Mouse (Mus musculus) liver, postnatal 0 days (tissue): Measurements from ENCODE around the gene Gpnmb. TPM values are rescaled to one million over a fixed set of nuclear protein-coding genes. Genes with fewer than 3 reads are reported as not detected.

Experiments
- ATAC-seq: fragments of 200-750 bp; cut with Nextera tagmentation; 2 replicates; pipeline ENCODE4 v1.8.0; 2017; ENCODE audit warnings: mild to moderate bottlenecking, moderate library complexity
- DNase-seq: peaks from one replicate; pipeline ENCODE4 v3.0.0-alpha.2; 2016
- H3K27ac ChIP-seq: fragments of 300-500 bp; sonication (generic); 2 replicates; pipeline ENCODE4 v1.5.1; 2014; ENCODE audit warnings: antibody characterized with exemption, moderate library complexity, mild to moderate bottlenecking, low read depth
- H3K27me3 ChIP-seq: fragments of 300-500 bp; sonication (generic); 2 replicates; pipeline ENCODE4 v1.6.1; 2014; ENCODE audit warnings: low read length, control low read depth, mixed read lengths; ENCODE audit not compliant: insufficient read depth
- H3K36me3 ChIP-seq: fragments of 300-500 bp; sonication (generic); replicated peaks from 2 replicates; pipeline ENCODE4 v1.6.1; 2014; ENCODE audit warnings: mild to moderate bottlenecking, control low read depth, low read length, moderate library complexity, mixed read lengths; ENCODE audit not compliant: insufficient read depth
- H3K4me1 ChIP-seq: fragments of 300-500 bp; sonication (generic); 2 replicates; pipeline ENCODE4 v1.6.1; 2014; ENCODE audit warnings: antibody characterized with exemption, mild to moderate bottlenecking, control low read depth; ENCODE audit not compliant: insufficient read depth
- H3K4me2 ChIP-seq: fragments of 300-500 bp; sonication (generic); 2 replicates; pipeline ENCODE4 v1.6.1; 2014; ENCODE audit warnings: low read depth, mild to moderate bottlenecking, low read length, moderate library complexity, mixed read lengths
- H3K4me3 ChIP-seq: fragments of 300-500 bp; sonication (generic); 2 replicates; pipeline ENCODE4 v1.5.1; 2014; ENCODE audit warnings: low read depth, low read length
- H3K9ac ChIP-seq: fragments of 300-500 bp; sonication (generic); replicated peaks from 2 replicates; pipeline ENCODE4 v1.6.1; 2014; ENCODE audit warnings: mild to moderate bottlenecking, moderate library complexity
- H3K9me3 ChIP-seq: fragments of 300-500 bp; sonication (generic); 2 replicates; pipeline ENCODE4 v1.6.1; 2016; ENCODE audit warnings: mild to moderate bottlenecking, control low read depth, low read length, mixed read lengths
- CTCF ChIP-seq: sonication (generic); IDR thresholded peaks from 2 replicates; pipeline ENCODE4 v1.5.1; 2016; ENCODE audit warnings: antibody characterized with exemption, low read depth
- EP300 ChIP-seq: IDR thresholded peaks from 2 replicates; pipeline ENCODE4 v1.6.1; 2016; ENCODE audit warnings: antibody characterized with exemption, low read depth, mild to moderate bottlenecking
- WGBS: fragments of 180-500 bp; shearing (Covaris S2); extraction: QIAGEN DNeasy Blood & Tissue Kit; methylation state at CpG from one replicate; pipeline ENCODE4 v1.1.7; 2014; ENCODE audit not compliant: insufficient replicate concordance; 5-methylcytosine and 5-hydroxymethylcytosine counted together
- polyA plus RNA-seq: library from polyadenylated mRNA; unstranded; fragments of >200 nt; fragmentation: Nextera tagmentation; extraction: Ambion mirVana; gene quantifications from 2 replicates; pipeline ENCODE4 v1.2.1, GENCODE M21; 2015

Gpnmb gene
- polyA plus RNA-seq, 1 experiment from 2014 or later, result 0.53 TPM

DNA sequence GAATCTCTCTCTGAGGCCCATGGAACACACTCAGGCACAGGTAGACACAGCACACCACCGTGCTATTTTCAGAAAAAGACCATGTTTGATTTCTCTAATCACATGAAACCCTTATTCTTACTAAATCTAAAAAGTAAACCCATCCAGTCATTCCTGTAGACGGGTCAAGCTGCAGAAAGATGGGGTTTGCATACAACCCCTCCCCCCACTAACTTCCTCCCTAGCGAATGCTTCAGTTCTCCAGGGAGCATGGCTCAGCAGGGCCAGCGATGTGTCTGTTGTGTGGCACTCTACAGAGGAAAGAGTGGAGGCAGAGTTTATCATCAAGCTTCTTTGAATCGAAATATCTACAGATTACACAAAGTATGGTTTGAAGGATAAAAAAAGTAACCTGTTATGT lies 79.2 kb downstream of the Gpnmb start:
- H3K4me3 ChIP-seq, result no peak overlapping the region
- no peak overlapping the region for H3K27ac ChIP-seq
- no peak overlapping the region for H3K9ac ChIP-seq
- ATAC-seq, result no peak
- TF ChIP-seq EP300 (no peak), CTCF (no peak)
- H3K4me2 ChIP-seq, result no peak overlapping the region
- no peaks in the 10 kb centered on the region for H3K4me1 ChIP-seq
- H3K9me3 ChIP-seq, result no peaks in the 10 kb centered on the region
- WGBS, result 67% methylated on average over 5 of the region's 5 CpGs
- H3K27me3 ChIP-seq, result no peaks in the 10 kb centered on the region
- DNase-seq, result no peak
- peaks cover 14% of the 10 kb centered on the region for H3K36me3 ChIP-seq

DNA sequence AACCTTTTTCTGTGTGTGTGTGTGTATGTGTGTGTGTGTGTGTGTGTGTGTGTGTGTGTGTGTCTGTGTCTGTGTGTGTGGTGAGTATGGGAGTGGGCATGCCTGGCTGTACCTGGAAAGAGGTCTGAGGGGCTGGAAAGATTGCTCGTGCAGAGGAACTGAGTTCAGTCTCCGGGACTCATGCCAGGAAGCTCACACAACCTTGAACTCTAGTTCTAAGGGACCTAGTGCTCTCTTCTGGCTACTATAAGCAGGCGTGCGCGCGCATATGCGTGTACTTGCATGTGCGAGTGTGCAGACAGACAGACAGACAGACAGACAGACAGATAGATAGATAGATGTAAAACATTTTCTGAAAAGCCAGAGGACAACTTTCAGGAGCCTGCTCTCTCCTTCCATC lies 79.9 kb downstream of the Gpnmb start:
- no peak overlapping the region for H3K27ac ChIP-seq
- no peak for TF ChIP-seq EP300
- TF ChIP-seq CTCF, result no peak
- DNase-seq (no peak), ATAC-seq (no peak)
- H3K9me3 ChIP-seq, result no peaks in the 10 kb centered on the region
- no peaks in the 10 kb centered on the region for H3K4me1 ChIP-seq
- H3K4me3 ChIP-seq, result no peak overlapping the region
- 80% methylated on average over 8 of the region's 8 CpGs for WGBS
- no peaks in the 10 kb centered on the region for H3K27me3 ChIP-seq
- H3K9ac ChIP-seq, result no peak overlapping the region
- H3K36me3 ChIP-seq, result peaks cover 14% of the 10 kb centered on the region
- H3K4me2 ChIP-seq, result no peak overlapping the region

DNA sequence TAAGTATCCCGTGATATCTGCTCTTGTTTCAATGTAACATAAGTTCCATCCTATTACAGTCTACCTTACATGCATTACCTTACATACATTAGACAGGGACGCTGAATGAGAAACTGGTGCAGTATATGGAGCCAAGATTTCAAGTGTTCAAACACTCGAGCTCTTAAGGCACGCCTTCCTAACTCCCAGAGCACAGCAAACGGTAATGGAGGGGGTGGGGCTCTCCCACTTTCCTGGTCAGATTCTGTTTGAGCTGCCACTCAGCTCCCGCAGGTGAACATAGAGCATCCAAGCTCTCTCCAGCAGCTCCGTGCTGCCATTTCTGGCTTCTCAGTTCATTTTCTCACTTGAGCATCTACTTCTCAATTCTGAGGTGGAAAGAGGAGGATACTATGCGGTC lies 82.1 kb downstream of the Gpnmb start:
- H3K9me3 ChIP-seq, result no peaks in the 10 kb centered on the region
- WGBS, result 73% methylated on average over 8 of the region's 8 CpGs
- H3K4me1 ChIP-seq, result no peaks in the 10 kb centered on the region
- DNase-seq, result no peak
- no peaks in the 10 kb centered on the region for H3K27me3 ChIP-seq
- H3K4me2 ChIP-seq, result no peak overlapping the region
- TF ChIP-seq CTCF (no peak), EP300 (no peak)
- no peak overlapping the region for H3K27ac ChIP-seq
- no peak for ATAC-seq
- no peak overlapping the region for H3K9ac ChIP-seq
- H3K36me3 ChIP-seq, result peaks cover 14% of the 10 kb centered on the region
- no peak overlapping the region for H3K4me3 ChIP-seq

DNA sequence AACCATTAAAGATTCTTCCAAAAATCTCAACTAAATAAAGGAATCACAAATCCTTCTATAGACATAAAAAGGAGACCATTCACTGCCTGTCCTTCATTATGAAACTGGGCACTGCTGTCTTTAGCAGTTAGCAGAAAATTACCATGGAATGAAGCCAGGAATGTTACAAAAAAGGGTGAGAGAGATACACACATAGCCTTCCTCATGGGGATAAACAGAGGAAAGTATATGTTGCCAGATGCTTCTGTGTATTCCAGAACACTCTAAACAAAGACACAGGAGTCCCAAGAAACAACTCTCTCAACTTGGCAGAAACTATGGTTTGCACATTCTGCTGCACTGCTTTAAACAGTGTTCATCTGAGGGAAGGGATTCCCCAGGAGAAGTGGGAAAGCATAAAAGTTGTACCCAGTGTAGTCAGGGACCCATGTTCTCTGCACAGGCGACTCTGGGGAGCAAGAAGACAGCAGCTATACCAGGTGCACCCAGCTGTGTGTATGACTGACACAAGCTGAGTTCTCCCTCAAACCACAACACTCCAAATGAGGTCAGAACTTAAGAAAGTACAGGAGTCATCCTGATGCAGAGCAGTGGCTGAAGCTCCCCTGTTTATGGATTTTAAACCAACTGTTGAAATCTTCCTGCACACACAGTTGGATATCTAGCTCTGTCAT lies 83.3 kb downstream of the Gpnmb start:
- no peak for DNase-seq
- Histone ChIP-seq H3K36me3 (peaks cover 11% of the 10 kb centered on the region), H3K4me3 (no peak overlapping the region), H3K9me3 (no peaks in the 10 kb centered on the region), H3K27ac (no peak overlapping the region), H3K27me3 (no peaks in the 10 kb centered on the region), H3K4me1 (no peaks in the 10 kb centered on the region), H3K9ac (no peak overlapping the region), H3K4me2 (no peak overlapping the region)
- no peak for TF ChIP-seq CTCF
- TF ChIP-seq EP300, result no peak
- no peak for ATAC-seq
- 69% methylated on average over 1 of the region's 1 CpGs for WGBS

DNA sequence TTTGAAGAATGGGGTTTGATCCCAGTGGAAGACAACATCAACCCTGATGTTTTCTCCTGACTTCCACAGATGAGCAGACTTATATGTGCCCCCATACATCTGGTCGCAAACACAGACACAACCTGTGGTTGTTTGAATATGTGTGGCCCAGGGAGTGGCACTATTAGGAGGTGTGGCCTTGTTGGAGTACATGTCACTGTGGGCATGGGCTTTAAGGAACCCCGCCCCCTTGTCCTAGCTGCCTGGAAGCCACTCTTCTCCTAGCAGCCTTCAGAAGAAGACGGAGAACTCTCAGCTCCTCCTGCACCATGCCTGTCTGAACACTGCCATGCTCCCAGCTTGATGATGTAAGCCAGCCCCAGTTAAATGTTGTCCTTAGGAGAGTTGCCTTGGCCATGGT lies 84.0 kb downstream of the Gpnmb start:
- H3K36me3 ChIP-seq, result 0 out of 2 replicates have a peak, but pooled peaks cover 9% of the 10 kb centered on the region
- TF ChIP-seq CTCF (no peak), EP300 (no peak)
- WGBS, result 87% methylated on average over 3 of the region's 3 CpGs
- H3K9ac ChIP-seq, result no peak overlapping the region
- ATAC-seq (no peak), DNase-seq (no peak)
- H3K4me1 ChIP-seq, result no peaks in the 10 kb centered on the region
- no peak overlapping the region for H3K4me2 ChIP-seq
- H3K27ac ChIP-seq, result no peak overlapping the region
- no peak overlapping the region for H3K4me3 ChIP-seq
- no peaks in the 10 kb centered on the region for H3K9me3 ChIP-seq
- H3K27me3 ChIP-seq, result no peaks in the 10 kb centered on the region

Other genes starting within 250 kb of the Gpnmb start
- gene Tmem176a, start 195.6 kb upstream of the Gpnmb start, polyA plus RNA-seq, result 174 and 198 TPM in 2 replicates
- gene Tmem176b, start 195.1 kb upstream of the Gpnmb start, polyA plus RNA-seq, result 255 and 270 TPM in 2 replicates
- 0.11 TPM in 2 replicates for gene Aoc1, start 163.7 kb upstream of the Gpnmb start, polyA plus RNA-seq
- gene 1600015I10Rik, start 106.7 kb upstream of the Gpnmb start, polyA plus RNA-seq, result not detected in 2 replicates
- gene Doxl2, start 61.6 kb upstream of the Gpnmb start, polyA plus RNA-seq, result not detected in 2 replicates
- gene Svs1, start 49.7 kb upstream of the Gpnmb start, polyA plus RNA-seq, result not detected in 2 replicates
- 54.5 and 55.5 TPM in 2 replicates for gene Malsu1, start 37.2 kb downstream of the Gpnmb start, polyA plus RNA-seq
- gene Igf2bp3, start 178.4 kb downstream of the Gpnmb start, polyA plus RNA-seq, result 29.7 and 31.3 TPM in 2 replicates
- gene Tra2a, start 227.5 kb downstream of the Gpnmb start, polyA plus RNA-seq, result 23.4 and 26.3 TPM in 2 replicates